Mouse (Mus musculus): ENCODE data around the gene Fam3c. TPM values are rescaled to one million over a fixed set of nuclear protein-coding genes. Genes with fewer than 3 reads are reported as not detected.

Fam3c gene
- total RNA-seq, 2 experiments from 2014 or later, result 18.4 to 75.9 TPM

DNA sequence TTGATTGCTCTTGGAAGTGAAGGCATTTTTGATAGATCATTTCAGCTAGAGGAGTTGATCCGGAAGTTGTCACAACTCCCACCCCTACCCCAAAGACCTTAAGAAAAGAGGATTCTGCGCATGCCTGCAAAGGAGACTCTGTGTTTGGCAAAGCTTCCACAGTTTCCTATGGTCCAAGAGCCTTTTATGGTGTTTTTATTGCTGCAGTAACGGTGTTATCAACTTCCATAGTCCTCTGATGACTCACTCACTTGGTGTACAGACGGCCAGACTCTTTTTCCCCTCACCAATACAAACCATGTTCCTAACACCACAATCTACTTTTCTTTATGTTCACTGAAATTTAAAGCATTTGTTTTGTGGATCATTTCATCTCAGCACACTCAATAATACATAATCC is 97.3 kb downstream of the Fam3c start:
- ATAC-seq (replicated peaks; ENCODE audit: low FRiP score, low TSS enrichment, poor library complexity, severe bottlenecking), result no peak

Other genes with a start within 250 kb of the Fam3c start
- not detected in 2 replicates for gene Wnt16, start 68.0 kb downstream of the Fam3c start, total RNA-seq (2014; fragmentation: Nextera tagmentation)
- gene Wnt16, start 68.0 kb downstream of the Fam3c start, total RNA-seq (2017), result not detected in 2 replicates

All from megakaryocyte-erythroid progenitor cell, adult 5-6 weeks (primary cell).